Mouse (Mus musculus): ENCODE data around the gene Mllt11. TPM values are rescaled to one million over a fixed set of nuclear protein-coding genes. Genes with fewer than 3 reads are reported as not detected.
A peak's percentile ranks its signal among the peaks of the same experiment; 100 is the strongest.

The Mllt11 gene
- polyA plus RNA-seq, 1 experiment from 2014 or later = 545 TPM

- H3K27me3 ChIP-seq (ENCODE audit: control insufficient read depth, insufficient read depth, low read length) = no peaks in the 10 kb centered on the region
- no peaks in the 10 kb centered on the region for H3K9me3 ChIP-seq (ENCODE audit: control insufficient read depth, low read length)
- no peak overlapping the region for H3K4me2 ChIP-seq (ENCODE audit: low read length)
- DNase-seq (no peak), ATAC-seq (ENCODE audit: low FRiP score, low TSS enrichment) (no peak)
- H3K9ac ChIP-seq (replicated peaks; ENCODE audit: low read length) = no peak overlapping the region
- WGBS = 89% methylated on average over 5 of the region's 5 CpGs
- no peak overlapping the region for H3K27ac ChIP-seq (replicated peaks; ENCODE audit: low read depth, low read length)
- peaks cover 32% of the 10 kb centered on the region for H3K36me3 ChIP-seq (ENCODE audit: control insufficient read depth, insufficient read depth, low read length)
- H3K4me1 ChIP-seq (ENCODE audit: control insufficient read depth, insufficient read depth, low read length) = no peaks in the 10 kb centered on the region
- H3K4me3 ChIP-seq (replicated peaks; ENCODE audit: low read depth, low read length) = no peak overlapping the region
Observed at GRCm38 (mm10) chr3:95250361-95250760, 18.4 kb upstream of the Mllt11 start.

GRCm38 (mm10) chr3:95247660-95248336 lies 15.8 kb upstream of the Mllt11 start:
- Histone ChIP-seq H3K9me3 (ENCODE audit: control insufficient read depth, low read length) (no peaks in the 10 kb centered on the region), H3K27ac (replicated peaks; ENCODE audit: low read depth, low read length) (no peak overlapping the region), H3K36me3 (ENCODE audit: control insufficient read depth, insufficient read depth, low read length) (peaks cover 18% of the 10 kb centered on the region; the same call in 1 of the 2 replicates), H3K9ac (replicated peaks; ENCODE audit: low read length) (no peak overlapping the region), H3K4me2 (ENCODE audit: low read length) (no peak overlapping the region), H3K4me1 (ENCODE audit: control insufficient read depth, insufficient read depth, low read length) (no peaks in the 10 kb centered on the region), H3K27me3 (ENCODE audit: control insufficient read depth, insufficient read depth, low read length) (no peaks in the 10 kb centered on the region), H3K4me3 (replicated peaks; ENCODE audit: low read depth, low read length) (no peak overlapping the region)
- ATAC-seq (ENCODE audit: low FRiP score, low TSS enrichment) = no peak
- no peak for DNase-seq
- WGBS = 71% methylated on average over 1 of the region's 1 CpGs

GRCm38 (mm10) chr3:95246465-95247231 lies 14.7 kb upstream of the Mllt11 start:
- Histone ChIP-seq H3K9ac (replicated peaks; ENCODE audit: low read length) (no peak overlapping the region), H3K4me1 (ENCODE audit: control insufficient read depth, insufficient read depth, low read length) (no peaks in the 10 kb centered on the region), H3K4me3 (replicated peaks; ENCODE audit: low read depth, low read length) (no peak overlapping the region), H3K27ac (replicated peaks; ENCODE audit: low read depth, low read length) (no peak overlapping the region), H3K27me3 (ENCODE audit: control insufficient read depth, insufficient read depth, low read length) (no peaks in the 10 kb centered on the region), H3K9me3 (ENCODE audit: control insufficient read depth, low read length) (no peaks in the 10 kb centered on the region), H3K36me3 (ENCODE audit: control insufficient read depth, insufficient read depth, low read length) (peaks cover 8% of the 10 kb centered on the region; the same call in 1 of the 2 replicates), H3K4me2 (ENCODE audit: low read length) (no peak overlapping the region)
- no peak for ATAC-seq (ENCODE audit: low FRiP score, low TSS enrichment)
- 88% methylated on average over 5 of the region's 5 CpGs for WGBS
- DNase-seq = peak; percentile 22

- H3K4me1 ChIP-seq (ENCODE audit: control insufficient read depth, insufficient read depth, low read length) = no peaks in the 10 kb centered on the region
- H3K4me2 ChIP-seq (ENCODE audit: low read length) = no peak overlapping the region
- H3K9ac ChIP-seq (replicated peaks; ENCODE audit: low read length) = no peak overlapping the region
- no peaks in the 10 kb centered on the region for H3K9me3 ChIP-seq (ENCODE audit: control insufficient read depth, low read length)
- no peaks in the 10 kb centered on the region for H3K27me3 ChIP-seq (ENCODE audit: control insufficient read depth, insufficient read depth, low read length)
- no peak overlapping the region for H3K27ac ChIP-seq (replicated peaks; ENCODE audit: low read depth, low read length)
- 86% methylated on average over 2 of the region's 2 CpGs for WGBS
- no peak for DNase-seq
- H3K36me3 ChIP-seq (ENCODE audit: control insufficient read depth, insufficient read depth, low read length) = peaks cover 9% of the 10 kb centered on the region; the same call in 1 of the 2 replicates
- H3K4me3 ChIP-seq (replicated peaks; ENCODE audit: low read depth, low read length) = no peak overlapping the region
- no peak for ATAC-seq (ENCODE audit: low FRiP score, low TSS enrichment)
Observed at GRCm38 (mm10) chr3:95243086-95243485, 11.1 kb upstream of the Mllt11 start.

- ATAC-seq (ENCODE audit: low FRiP score, low TSS enrichment) (no peak), DNase-seq (no peak)
- no peak within 1 kb of the TSS for H3K4me2 ChIP-seq (ENCODE audit: low read length)
- H3K27me3 ChIP-seq (ENCODE audit: control insufficient read depth, insufficient read depth, low read length) = no peaks in the 10 kb centered on the region
- peak within 1 kb of the TSS; percentile 6; the same call in 1 of the 2 replicates for H3K9ac ChIP-seq (replicated peaks; ENCODE audit: low read length)
- H3K27ac ChIP-seq (replicated peaks; ENCODE audit: low read depth, low read length) = no peak within 1 kb of the TSS
- WGBS = 78% methylated on average over 7 of the region's 7 CpGs
- no peak within 1 kb of the TSS for H3K4me3 ChIP-seq (replicated peaks; ENCODE audit: low read depth, low read length)
- H3K9me3 ChIP-seq (ENCODE audit: control insufficient read depth, low read length) = no peaks in the 10 kb centered on the region
- H3K36me3 ChIP-seq (ENCODE audit: control insufficient read depth, insufficient read depth, low read length) = peaks cover 21% of the 10 kb centered on the region; the same call in 1 of the 2 replicates
- no peaks in the 10 kb centered on the region for H3K4me1 ChIP-seq (ENCODE audit: control insufficient read depth, insufficient read depth, low read length)
Observed at GRCm38 (mm10) chr3:95241498-95241897, 9.5 kb upstream of the Mllt11 start, which contains the start of gene Gm128. Gene Gm128, minus strand, starts transcription at chr3:95241598.

- DNase-seq (no peak), ATAC-seq (ENCODE audit: low FRiP score, low TSS enrichment) (no peak)
- H3K4me3 ChIP-seq (replicated peaks; ENCODE audit: low read depth, low read length) = no peak overlapping the region
- no peak overlapping the region for H3K4me2 ChIP-seq (ENCODE audit: low read length)
- no peaks in the 10 kb centered on the region for H3K4me1 ChIP-seq (ENCODE audit: control insufficient read depth, insufficient read depth, low read length)
- H3K9me3 ChIP-seq (ENCODE audit: control insufficient read depth, low read length) = no peaks in the 10 kb centered on the region
- H3K27me3 ChIP-seq (ENCODE audit: control insufficient read depth, insufficient read depth, low read length) = no peaks in the 10 kb centered on the region
- peak overlapping the region; percentile 6; the same call in 1 of the 2 replicates for H3K9ac ChIP-seq (replicated peaks; ENCODE audit: low read length)
- WGBS = 40% methylated on average over 17 of the region's 17 CpGs
- peaks cover 27% of the 10 kb centered on the region for H3K36me3 ChIP-seq (ENCODE audit: control insufficient read depth, insufficient read depth, low read length)
- H3K27ac ChIP-seq (replicated peaks; ENCODE audit: low read depth, low read length) = no peak overlapping the region
Observed at GRCm38 (mm10) chr3:95240900-95241299, 8.9 kb upstream of the Mllt11 start.

- 91% methylated on average over 12 of the region's 12 CpGs for WGBS
- Histone ChIP-seq H3K4me1 (ENCODE audit: control insufficient read depth, insufficient read depth, low read length) (no peaks in the 10 kb centered on the region), H3K4me3 (replicated peaks; ENCODE audit: low read depth, low read length) (no peak overlapping the region), H3K27ac (replicated peaks; ENCODE audit: low read depth, low read length) (no peak overlapping the region), H3K27me3 (ENCODE audit: control insufficient read depth, insufficient read depth, low read length) (no peaks in the 10 kb centered on the region), H3K4me2 (ENCODE audit: low read length) (no peak overlapping the region), H3K9ac (replicated peaks; ENCODE audit: low read length) (no peak overlapping the region), H3K36me3 (ENCODE audit: control insufficient read depth, insufficient read depth, low read length) (peaks cover 33% of the 10 kb centered on the region), H3K9me3 (ENCODE audit: control insufficient read depth, low read length) (no peaks in the 10 kb centered on the region)
- no peak for DNase-seq
- no peak for ATAC-seq (ENCODE audit: low FRiP score, low TSS enrichment)
Observed at GRCm38 (mm10) chr3:95239971-95240370, 8.0 kb upstream of the Mllt11 start.

GRCm38 (mm10) chr3:95239022-95239421 lies 7.1 kb upstream of the Mllt11 start:
- DNase-seq = no peak
- Histone ChIP-seq H3K9me3 (ENCODE audit: control insufficient read depth, low read length) (no peaks in the 10 kb centered on the region), H3K4me3 (replicated peaks; ENCODE audit: low read depth, low read length) (no peak overlapping the region), H3K4me1 (ENCODE audit: control insufficient read depth, insufficient read depth, low read length) (no peaks in the 10 kb centered on the region), H3K36me3 (ENCODE audit: control insufficient read depth, insufficient read depth, low read length) (peaks cover 43% of the 10 kb centered on the region), H3K9ac (replicated peaks; ENCODE audit: low read length) (no peak overlapping the region), H3K27me3 (ENCODE audit: control insufficient read depth, insufficient read depth, low read length) (no peaks in the 10 kb centered on the region), H3K4me2 (ENCODE audit: low read length) (no peak overlapping the region), H3K27ac (replicated peaks; ENCODE audit: low read depth, low read length) (no peak overlapping the region)
- ATAC-seq (ENCODE audit: low FRiP score, low TSS enrichment) = no peak
- WGBS = 89% methylated on average over 6 of the region's 6 CpGs
